Mouse (Mus musculus): ENCODE results near the gene Kcnj4. TPM values are rescaled to one million over a fixed set of nuclear protein-coding genes. Genes with fewer than 3 reads are reported as not detected.

Gene Kcnj4
- total RNA-seq (2021) = 10 to 100 TPM; 87.2 to 88.5 TPM
- long read RNA-seq, partial matches to known transcripts = 0 of 8 reads
- long read RNA-seq, other reads (novel, unspliced or antisense) = 4 of 8 reads

- DNase-seq (ENCODE audit: low spot score in 2 of 2) = no peak
Measured at GRCm38 (mm10) chr15:79504707-79505452, at the start of gene Kcnj4. Gene Kcnj4 (minus strand): TSS chr15:79505241.

DNA sequence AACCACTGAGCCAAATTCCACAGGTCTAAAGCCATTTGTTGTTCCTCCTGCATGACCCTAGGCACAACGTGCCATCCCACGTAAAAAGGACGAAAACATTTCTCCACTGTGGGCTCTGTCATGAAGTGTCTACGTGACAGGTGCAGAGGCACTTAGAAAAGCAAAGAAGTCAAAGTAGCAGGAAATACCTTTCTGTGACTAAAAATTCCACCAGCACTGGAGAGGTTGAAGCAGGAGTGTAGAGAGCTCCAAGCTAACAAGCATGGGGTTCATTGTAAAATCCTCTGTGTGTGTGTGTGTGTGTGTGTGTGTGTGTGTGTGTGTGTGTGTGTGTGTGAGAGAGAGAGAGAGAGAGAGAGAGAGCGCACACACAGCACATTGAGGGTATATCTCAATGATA, 47.5 kb upstream of the Kcnj4 start:
- no peak for DNase-seq (ENCODE audit: low spot score in 2 of 2)

DNA sequence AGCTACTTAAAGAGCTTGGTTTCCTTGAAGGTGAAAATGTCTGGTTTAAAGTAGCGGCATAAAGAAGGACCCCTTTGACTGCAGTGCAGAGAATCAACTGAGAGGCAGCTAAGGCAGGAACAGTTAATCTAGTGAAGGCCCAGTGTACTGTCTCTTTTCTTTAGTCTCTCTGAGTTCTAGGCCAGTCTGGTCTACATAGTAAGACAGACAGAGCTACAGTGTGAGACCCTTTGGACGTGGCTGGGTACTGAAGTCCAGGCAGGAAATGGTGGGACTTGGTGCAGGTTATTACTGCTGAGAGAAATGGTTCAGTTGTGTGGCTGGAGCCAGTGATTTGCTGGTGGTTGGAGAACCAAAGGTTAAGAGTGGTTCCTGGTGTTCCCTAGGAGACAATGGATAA, 43.2 kb upstream of the Kcnj4 start:
- no peak for DNase-seq (ENCODE audit: low spot score in 2 of 2)

DNA sequence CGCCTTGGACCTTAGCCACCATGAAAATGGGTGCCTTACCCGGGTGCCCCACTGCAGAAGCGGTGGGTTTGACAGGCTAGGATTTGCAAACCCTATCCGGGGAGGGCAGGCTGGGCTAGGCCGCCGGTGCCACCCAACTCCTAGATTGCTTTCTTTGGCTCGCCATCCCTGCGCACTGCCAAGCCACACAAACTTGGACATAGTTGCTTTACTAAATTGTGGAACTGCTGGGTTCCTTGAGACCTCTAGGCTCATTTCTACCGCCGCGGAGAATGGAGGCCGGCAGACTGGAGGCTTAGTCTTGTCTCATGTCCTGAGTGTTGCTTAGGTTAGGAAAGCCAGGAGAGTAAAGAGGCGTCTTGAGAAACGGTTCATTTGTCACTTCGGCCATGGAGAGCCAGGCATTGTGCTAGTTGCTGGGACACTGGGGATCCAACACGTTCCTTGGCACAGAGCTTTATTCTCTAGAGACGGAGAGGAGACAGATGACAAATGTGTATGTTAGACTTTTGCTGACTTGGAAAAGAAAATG, 42.3 kb upstream of the Kcnj4 start:
- DNase-seq (ENCODE audit: low spot score in 2 of 2) = no peak

DNA sequence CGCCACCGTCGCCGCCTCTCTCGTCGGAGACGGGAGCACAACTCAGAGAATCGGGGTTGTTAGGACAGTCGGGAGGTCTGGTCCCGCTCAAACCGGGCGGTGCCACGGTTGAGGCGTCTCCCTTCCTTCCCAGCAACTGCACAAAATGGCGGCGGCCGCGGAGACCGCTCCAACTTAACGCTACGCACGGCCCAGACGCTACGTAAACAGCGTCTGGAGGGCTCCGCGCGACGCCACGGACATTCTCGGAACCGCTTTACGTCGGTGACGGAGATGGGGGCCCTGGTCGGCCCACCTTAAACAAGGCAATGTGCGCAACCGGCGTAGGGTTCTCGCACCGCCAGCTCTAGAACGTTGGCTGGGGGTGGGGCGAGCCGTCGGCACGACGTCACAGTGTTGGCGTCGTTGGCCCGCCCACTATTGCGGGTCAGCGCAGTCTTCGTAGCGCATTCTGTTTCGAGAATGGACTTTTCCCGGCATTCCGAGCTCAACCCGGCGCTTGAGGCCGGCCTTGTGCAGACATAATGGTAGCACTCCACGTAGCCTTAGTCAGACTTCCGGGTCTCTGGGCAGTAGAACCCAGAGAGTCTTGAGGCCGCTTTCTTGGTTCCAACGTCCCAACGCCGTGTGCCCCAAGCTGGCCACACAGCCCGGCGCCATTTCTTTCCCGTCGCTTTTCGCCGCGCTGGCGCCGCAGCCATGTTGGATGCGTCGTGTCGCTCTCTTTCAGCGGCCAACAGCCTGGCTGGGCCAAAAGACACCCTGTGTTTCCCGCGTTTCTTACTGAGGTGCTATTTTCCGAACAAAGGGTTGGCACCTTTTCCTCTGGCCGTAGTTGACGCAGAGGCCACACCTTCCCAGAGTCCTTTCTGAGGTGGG, 41.6 kb upstream of the Kcnj4 start, which contains the start of gene Ddx17:
Ddx17 (minus strand) TSS at position 332 of the 879 bp plus-strand sequence.
- peak; percentile 98 to 100 for DNase-seq (ENCODE audit: low spot score in 2 of 2)

DNA sequence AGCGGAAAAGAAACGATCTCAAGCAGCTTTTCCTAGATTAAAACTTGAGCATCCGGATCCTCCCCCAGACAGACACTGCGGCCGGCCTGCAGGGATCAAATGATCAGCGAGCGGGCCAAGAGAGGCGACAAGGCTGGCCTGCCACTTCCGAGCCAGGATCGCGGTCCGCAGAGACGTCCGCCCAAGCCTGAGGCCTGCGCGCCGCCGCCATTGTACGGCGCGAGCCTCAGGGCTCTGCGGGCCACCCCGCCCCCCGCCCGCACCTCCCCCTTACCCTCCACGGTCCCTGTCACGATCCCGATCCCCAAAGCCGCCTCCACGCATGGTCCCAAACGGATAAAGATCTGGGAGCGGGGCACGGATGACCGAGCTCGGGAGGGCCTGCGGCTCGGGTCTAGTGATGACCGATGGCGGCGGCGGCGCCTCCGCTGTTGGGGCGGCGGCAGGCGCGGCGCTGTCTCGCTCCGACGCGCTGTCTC, 40.9 kb upstream of the Kcnj4 start:
- peak in 1 of 2 experiments; percentile 22 for DNase-seq (ENCODE audit: low spot score in 2 of 2)

- DNase-seq (ENCODE audit: low spot score in 2 of 2) = no peak
Measured at GRCm38 (mm10) chr15:79545496-79545895, 40.5 kb upstream of the Kcnj4 start.

DNA sequence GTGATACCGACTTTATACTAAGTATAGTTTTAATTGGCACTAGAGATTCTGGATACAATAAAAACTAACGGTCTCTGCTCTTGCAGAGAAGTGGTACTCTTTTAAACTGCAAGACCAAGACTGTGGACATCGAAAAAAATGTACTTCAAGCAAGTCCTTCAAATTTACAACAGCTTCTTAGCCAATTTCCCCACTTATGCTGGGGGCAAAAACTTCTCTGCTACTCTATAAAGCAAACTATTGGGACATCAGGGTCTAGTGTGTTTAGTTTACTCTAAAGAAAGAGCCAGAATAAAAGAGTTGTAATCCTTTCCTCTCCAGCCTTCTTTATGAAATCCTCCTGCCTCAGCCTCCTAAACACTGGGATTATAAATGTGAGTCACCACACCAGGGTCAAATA, 38.9 kb upstream of the Kcnj4 start:
- no peak for DNase-seq (ENCODE audit: low spot score in 2 of 2)

- no peak for DNase-seq (ENCODE audit: low spot score in 2 of 2)
Measured at GRCm38 (mm10) chr15:79533796-79534195, 28.8 kb upstream of the Kcnj4 start.

DNA sequence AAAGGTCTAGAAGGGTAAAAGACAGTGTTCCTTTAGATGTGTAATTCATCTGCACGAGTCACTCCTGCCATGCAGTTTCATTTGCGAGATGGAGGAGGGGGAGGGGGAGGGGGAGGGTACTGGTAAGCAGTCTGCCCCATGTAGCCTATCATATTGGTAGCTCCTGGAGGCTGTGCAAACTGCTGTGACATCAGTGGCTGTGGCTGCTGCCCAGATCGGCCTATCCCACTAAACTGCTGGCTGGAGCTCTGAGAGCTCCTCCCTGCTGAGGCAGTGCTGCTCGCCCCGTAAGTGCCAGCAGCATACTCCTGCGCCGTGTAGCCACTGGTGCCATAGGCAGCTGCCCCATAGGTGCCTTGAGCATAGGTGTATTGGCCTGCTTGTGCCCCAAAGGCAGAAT, 24.9 kb upstream of the Kcnj4 start:
- no peak for DNase-seq (ENCODE audit: low spot score in 2 of 2)

DNA sequence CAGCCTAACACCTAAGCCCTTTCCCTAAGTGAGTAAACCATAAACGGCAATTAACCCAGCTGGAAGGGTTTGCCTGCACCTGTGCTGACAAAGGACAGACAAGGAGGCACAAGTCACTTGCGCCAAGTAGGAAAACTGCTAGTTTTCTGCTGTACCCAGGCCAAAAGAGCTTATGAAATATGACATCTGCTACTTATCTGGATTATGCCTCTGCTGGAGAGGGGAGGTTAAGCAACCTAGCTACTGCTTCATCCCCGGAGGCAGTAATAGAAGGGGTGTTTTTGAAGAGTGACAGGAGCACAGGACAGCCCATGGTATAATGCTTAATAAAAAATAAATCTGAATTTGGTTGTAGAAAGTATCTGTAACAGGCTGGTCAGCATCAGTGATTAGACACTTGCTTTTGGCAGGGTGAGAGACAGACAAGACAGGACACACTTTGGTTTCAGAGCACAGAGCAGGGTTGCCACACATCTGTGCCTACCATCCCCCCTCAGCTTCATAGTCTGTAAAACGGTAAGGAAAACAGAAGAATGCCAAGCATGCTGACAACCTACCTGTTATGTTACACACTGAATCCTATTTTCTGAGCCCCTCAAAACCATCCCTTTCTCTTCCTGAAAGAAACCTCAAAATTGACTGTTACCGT, 23.1 kb upstream of the Kcnj4 start:
- no peak for DNase-seq (ENCODE audit: low spot score in 2 of 2)

GRCm38 (mm10) chr15:79527192-79527591, 22.2 kb upstream of the Kcnj4 start:
- DNase-seq (ENCODE audit: low spot score in 2 of 2) = no peak

DNA sequence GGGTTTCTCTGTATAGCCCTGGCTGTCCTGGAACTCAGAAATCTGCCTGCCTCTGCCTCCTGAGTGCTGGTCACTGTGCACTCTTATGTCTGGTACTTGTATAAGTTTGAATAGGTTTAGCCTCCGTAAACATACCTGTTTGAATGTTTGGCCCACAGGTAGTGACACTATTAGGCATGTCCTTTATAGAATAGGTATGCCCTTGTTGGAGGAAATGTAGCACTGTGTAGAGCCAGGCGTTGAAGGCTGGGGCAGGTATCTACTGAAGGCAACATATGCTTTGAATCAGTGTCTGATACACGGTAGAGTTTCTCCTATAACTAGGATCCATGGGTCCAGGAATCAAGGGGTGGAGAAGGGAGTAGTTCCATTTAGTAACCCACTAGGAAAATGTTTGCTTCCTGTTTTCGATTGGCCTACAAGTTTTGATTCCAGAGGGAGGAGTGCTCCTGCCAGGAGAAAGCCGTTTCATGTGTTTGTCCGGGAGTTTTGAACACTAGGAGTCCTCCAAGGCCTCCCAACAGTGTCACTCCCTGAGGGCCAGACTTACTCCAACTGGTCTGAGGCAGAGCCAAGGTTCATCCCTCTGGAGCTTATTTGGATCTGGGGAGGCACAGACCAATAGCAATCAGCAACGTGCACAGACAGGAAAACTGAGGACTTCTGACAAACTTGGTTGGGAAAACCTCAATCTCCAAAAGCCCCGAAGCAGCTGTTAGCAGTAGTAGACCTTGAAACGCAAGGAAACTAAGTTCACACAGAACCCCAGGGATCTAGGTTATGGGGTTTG, 21.1 kb upstream of the Kcnj4 start:
- no peak for DNase-seq (ENCODE audit: low spot score in 2 of 2)

- no peak for DNase-seq (ENCODE audit: low spot score in 2 of 2)
Measured at GRCm38 (mm10) chr15:79525564-79525963, 20.5 kb upstream of the Kcnj4 start.

DNA sequence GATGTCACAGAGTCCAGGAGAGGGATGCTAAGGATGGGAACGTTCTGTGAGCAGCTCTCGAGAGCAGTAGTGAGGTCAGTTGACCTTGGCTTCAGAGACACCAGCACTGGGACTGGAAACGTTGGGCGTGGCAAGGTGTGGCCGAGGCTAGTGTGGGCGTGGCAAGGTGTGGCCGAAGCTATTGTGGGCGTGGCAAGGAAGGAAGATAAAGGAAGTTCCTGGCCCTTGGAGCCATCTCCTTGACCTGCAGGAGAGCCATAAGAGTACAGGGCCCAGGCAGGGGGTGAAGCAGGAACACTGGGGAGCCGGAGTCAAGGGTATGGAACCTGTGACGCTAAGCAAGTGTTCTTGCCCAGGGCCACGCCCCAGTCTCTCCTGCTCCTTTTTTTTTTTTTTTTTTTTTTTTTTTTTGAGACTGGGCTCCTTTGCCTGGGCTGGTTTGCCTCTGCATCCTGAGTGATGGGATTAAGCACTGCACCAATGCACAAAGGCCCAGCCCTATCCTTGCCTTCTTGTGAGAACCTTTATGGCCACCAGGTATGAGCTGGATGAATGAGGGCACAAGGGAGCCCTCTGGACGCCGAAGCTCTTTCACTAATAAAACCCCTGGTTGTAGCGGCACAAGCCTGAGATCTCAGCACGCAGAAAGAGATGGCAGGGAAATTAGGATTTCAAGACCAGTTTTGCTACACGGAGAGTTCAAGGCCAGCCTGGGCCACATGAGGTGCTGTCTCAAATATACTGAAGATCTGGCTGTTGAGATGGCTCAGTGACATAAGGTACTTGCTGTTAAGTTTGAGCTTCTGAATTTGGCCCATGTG, 14.6 kb upstream of the Kcnj4 start:
- DNase-seq (ENCODE audit: low spot score in 2 of 2) = no peak

DNA sequence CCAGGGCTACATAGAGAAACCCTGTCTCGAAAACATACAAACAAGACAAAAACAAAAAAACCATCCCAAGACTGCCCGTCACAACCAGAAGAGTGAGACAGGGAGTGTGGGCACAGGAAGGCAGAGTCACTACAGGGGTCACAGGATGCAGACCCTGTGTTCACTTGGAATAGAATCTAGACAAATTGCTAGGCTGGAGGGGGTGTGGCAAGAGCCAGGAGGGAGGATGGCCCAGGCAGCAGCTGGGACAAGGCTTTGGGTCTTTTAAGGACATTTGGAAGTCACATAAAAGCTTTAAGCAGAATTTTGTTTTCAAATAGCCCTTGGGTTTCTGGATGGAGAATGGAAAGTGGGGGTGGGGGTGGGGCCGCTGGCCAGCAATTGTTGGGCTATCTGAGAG, 13.5 kb upstream of the Kcnj4 start:
- DNase-seq (ENCODE audit: low spot score in 2 of 2) = no peak

GRCm38 (mm10) chr15:79517710-79518109, 12.7 kb upstream of the Kcnj4 start:
- no peak for DNase-seq (ENCODE audit: low spot score in 2 of 2)

DNA sequence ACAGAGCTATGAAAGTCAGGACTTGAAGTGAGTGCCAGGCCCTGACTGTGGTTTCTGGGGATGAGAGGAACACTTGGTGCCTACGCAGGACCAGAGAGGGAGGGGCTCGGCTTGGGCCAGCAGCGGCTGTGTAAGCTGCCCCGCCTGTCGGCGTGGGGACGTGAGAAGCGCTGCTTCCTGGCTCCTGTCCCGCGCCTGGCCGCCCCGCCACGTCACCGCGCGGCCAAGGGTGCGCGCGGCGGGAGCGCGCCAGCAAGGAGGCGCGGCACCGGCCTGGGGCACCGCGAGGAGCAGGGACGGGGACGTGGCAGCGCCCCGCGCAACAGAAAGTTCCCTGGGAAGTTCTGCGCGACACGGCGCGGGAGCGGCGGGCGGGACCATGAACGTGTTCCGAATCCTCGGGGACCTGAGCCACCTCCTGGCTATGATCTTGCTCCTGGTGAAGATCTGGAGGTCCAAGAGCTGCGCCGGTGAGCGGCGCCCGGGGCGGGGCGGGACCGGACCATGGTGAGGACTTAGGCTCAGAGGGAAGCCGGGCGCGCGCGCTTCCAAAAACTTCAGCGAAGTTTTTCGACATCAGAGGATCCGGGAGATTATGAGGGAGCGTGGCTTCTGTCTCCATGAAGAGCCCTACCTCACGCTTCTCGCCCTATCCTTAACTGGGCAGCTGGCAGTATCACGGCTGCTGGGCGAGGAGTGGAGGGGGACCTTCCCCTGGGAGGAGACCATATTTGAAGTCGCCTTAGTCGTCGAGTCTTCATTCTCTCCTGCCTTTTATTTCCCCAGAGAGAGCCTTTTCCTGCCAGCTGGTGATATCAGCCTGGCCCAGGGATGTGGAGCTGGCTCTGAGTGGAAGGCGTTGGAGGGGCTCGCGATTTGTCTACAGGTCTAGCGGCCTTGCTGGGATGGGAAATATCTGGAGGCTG, 11.4 kb upstream of the Kcnj4 start, which contains the start of gene Kdelr3:
Kdelr3 (plus strand) TSS at position 241 of the 926 bp plus-strand sequence.
- no peak for DNase-seq (ENCODE audit: low spot score in 2 of 2)
